Mouse (Mus musculus): ENCODE results near the gene Auts2. TPM values are rescaled to one million over a fixed set of nuclear protein-coding genes. Genes with fewer than 3 reads are reported as not detected.

Gene Auts2
- polyA plus RNA-seq, 1 experiment from 2014 or later: 45.3 TPM

DNA sequence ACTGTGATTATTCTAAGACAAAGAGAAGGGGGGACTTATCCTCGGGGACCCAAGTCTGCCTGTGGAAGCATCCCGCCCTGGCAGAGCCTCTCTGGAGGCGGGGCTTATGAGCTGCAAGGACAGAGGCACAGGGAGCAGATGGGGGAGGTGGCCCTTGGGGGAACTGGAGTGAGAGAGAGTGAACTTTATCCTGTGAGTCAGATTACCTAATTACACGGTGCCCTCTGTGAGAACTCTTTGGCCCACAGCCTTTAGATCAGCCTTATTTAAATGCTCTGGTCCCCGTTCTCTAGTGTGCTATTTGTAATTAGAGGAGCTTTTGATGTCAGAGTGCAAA lies 809.9 kb downstream of the Auts2 start:
- Histone ChIP-seq H3K27me3 (no peaks in the 10 kb centered on the region), H3K4me1 (peaks cover 29% of the 10 kb centered on the region), H3K4me2 (replicated peaks) (no peak overlapping the region), H3K9me3 (replicated peaks) (no peaks in the 10 kb centered on the region), H3K27ac (replicated peaks) (no peak overlapping the region), H3K36me3 (no peaks in the 10 kb centered on the region), H3K9ac (no peak overlapping the region), H3K4me3 (replicated peaks) (no peak overlapping the region)
- 12% methylated on average over 5 of the region's 5 CpGs for WGBS
- peak; percentile 79 for ATAC-seq (ENCODE audit: insufficient number of reproducible peaks, low FRiP score, low TSS enrichment, low read depth)

GRCm38 (mm10) chr5:131732631-131733323 lies 810.4 kb downstream of the Auts2 start:
- ATAC-seq (ENCODE audit: insufficient number of reproducible peaks, low FRiP score, low TSS enrichment, low read depth): peak; percentile 11; the same call in 1 of the 2 replicates
- H3K4me1 ChIP-seq: peaks cover 25% of the 10 kb centered on the region
- no peak overlapping the region for H3K4me3 ChIP-seq (replicated peaks)
- no peaks in the 10 kb centered on the region for H3K9me3 ChIP-seq (replicated peaks)
- no peaks in the 10 kb centered on the region for H3K36me3 ChIP-seq
- H3K9ac ChIP-seq: no peak overlapping the region
- H3K27ac ChIP-seq (replicated peaks): no peak overlapping the region
- H3K4me2 ChIP-seq (replicated peaks): no peak overlapping the region
- WGBS: 45% methylated on average over 7 of the region's 7 CpGs
- no peaks in the 10 kb centered on the region for H3K27me3 ChIP-seq

- 89% methylated on average over 4 of the region's 4 CpGs for WGBS
- Histone ChIP-seq H3K27me3 (no peaks in the 10 kb centered on the region), H3K9ac (no peak overlapping the region), H3K4me1 (peaks cover 9% of the 10 kb centered on the region), H3K27ac (replicated peaks) (no peak overlapping the region), H3K4me3 (replicated peaks) (no peak overlapping the region), H3K4me2 (replicated peaks) (no peak overlapping the region), H3K9me3 (replicated peaks) (no peaks in the 10 kb centered on the region), H3K36me3 (no peaks in the 10 kb centered on the region)
- ATAC-seq (ENCODE audit: insufficient number of reproducible peaks, low FRiP score, low TSS enrichment, low read depth): no peak
Measured at GRCm38 (mm10) chr5:131729456-131729855, 813.7 kb downstream of the Auts2 start.

GRCm38 (mm10) chr5:131727909-131728308 lies 815.2 kb downstream of the Auts2 start:
- Histone ChIP-seq H3K4me2 (replicated peaks) (no peak overlapping the region), H3K9ac (no peak overlapping the region), H3K27ac (replicated peaks) (no peak overlapping the region), H3K4me1 (peaks cover under 1% of the 10 kb centered on the region), H3K27me3 (no peaks in the 10 kb centered on the region), H3K4me3 (replicated peaks) (no peak overlapping the region), H3K9me3 (replicated peaks) (no peaks in the 10 kb centered on the region), H3K36me3 (no peaks in the 10 kb centered on the region)
- 83% methylated on average over 4 of the region's 4 CpGs for WGBS
- ATAC-seq (ENCODE audit: insufficient number of reproducible peaks, low FRiP score, low TSS enrichment, low read depth): no peak

GRCm38 (mm10) chr5:131724508-131724907 lies 818.6 kb downstream of the Auts2 start:
- Histone ChIP-seq H3K9ac (no peak overlapping the region), H3K36me3 (no peaks in the 10 kb centered on the region), H3K4me2 (replicated peaks) (no peak overlapping the region), H3K9me3 (replicated peaks) (no peaks in the 10 kb centered on the region), H3K4me3 (replicated peaks) (no peak overlapping the region), H3K27me3 (no peaks in the 10 kb centered on the region), H3K27ac (replicated peaks) (no peak overlapping the region), H3K4me1 (no peaks in the 10 kb centered on the region)
- 91% methylated on average over 1 of the region's 1 CpGs for WGBS
- ATAC-seq (ENCODE audit: insufficient number of reproducible peaks, low FRiP score, low TSS enrichment, low read depth): no peak

GRCm38 (mm10) chr5:131722791-131723190 lies 820.4 kb downstream of the Auts2 start:
- Histone ChIP-seq H3K4me3 (replicated peaks) (no peak overlapping the region), H3K27ac (replicated peaks) (no peak overlapping the region), H3K4me2 (replicated peaks) (no peak overlapping the region), H3K9me3 (replicated peaks) (no peaks in the 10 kb centered on the region), H3K4me1 (no peaks in the 10 kb centered on the region), H3K36me3 (no peaks in the 10 kb centered on the region), H3K27me3 (no peaks in the 10 kb centered on the region), H3K9ac (no peak overlapping the region)
- ATAC-seq (ENCODE audit: insufficient number of reproducible peaks, low FRiP score, low TSS enrichment, low read depth): no peak
- WGBS: 65% methylated on average over 6 of the region's 6 CpGs

GRCm38 (mm10) chr5:131722361-131722760 lies 820.8 kb downstream of the Auts2 start:
- Histone ChIP-seq H3K27me3 (no peaks in the 10 kb centered on the region), H3K4me2 (replicated peaks) (no peak overlapping the region), H3K9me3 (replicated peaks) (no peaks in the 10 kb centered on the region), H3K36me3 (no peaks in the 10 kb centered on the region), H3K4me3 (replicated peaks) (no peak overlapping the region), H3K9ac (no peak overlapping the region), H3K4me1 (no peaks in the 10 kb centered on the region), H3K27ac (replicated peaks) (no peak overlapping the region)
- no peak for ATAC-seq (ENCODE audit: insufficient number of reproducible peaks, low FRiP score, low TSS enrichment, low read depth)
- WGBS: 46% methylated on average over 4 of the region's 4 CpGs

DNA sequence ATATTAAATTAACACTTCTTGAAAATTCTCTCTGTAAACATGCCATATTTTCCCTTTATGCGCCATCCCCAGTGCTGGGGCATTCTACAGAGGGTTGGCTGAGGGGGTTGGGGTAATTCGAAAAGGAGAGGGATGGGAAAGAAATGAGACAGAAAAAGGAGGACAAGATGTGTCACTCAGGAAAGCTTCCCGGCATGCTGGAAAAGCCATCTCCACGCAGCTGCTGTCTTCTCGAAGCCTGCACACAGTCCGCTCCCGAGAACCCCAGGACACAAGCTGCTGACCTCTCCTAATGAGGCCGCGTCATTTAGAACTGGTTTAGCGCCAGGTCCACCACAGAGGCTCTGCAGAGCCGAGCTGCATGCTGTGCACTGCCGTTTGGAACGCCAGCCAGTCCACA lies 825.1 kb downstream of the Auts2 start:
- no peak for ATAC-seq (ENCODE audit: insufficient number of reproducible peaks, low FRiP score, low TSS enrichment, low read depth)
- Histone ChIP-seq H3K4me1 (no peaks in the 10 kb centered on the region), H3K27ac (replicated peaks) (no peak overlapping the region), H3K9me3 (replicated peaks) (no peaks in the 10 kb centered on the region), H3K27me3 (no peaks in the 10 kb centered on the region), H3K4me2 (replicated peaks) (no peak overlapping the region), H3K36me3 (peaks cover 12% of the 10 kb centered on the region; the same call in 1 of the 2 replicates), H3K9ac (no peak overlapping the region), H3K4me3 (replicated peaks) (no peak overlapping the region)
- WGBS: 70% methylated on average over 13 of the region's 13 CpGs

DNA sequence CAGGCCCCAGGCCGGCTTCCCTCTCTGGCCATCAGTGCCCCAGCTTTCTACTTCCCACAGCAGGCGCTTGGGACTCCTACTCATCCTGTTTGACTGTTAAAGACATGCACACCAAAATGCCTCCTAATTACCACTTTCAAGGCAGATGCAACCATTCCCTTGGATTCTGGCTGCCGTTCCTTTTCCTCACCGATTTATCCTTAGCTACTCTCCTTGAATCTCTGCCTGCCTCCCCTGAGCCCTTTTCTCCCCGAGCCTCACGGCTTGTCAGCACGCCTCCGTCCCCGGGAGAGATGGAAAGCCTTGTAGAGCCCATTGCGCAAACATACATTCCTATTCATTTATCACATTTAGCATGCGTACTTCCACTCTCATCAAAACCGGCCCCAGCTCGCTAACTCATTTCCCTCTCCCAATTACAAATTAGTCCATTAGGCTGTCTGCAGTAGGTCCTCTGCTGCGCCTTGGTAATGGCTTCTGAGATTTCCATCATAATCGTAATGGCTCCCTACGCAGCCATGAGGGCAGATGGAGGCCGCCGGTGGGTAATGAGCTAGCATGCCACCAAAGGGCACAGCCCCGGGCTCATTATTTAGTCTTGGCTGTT lies 825.7 kb downstream of the Auts2 start:
- ATAC-seq (ENCODE audit: insufficient number of reproducible peaks, low FRiP score, low TSS enrichment, low read depth): no peak
- Histone ChIP-seq H3K9me3 (replicated peaks) (no peaks in the 10 kb centered on the region), H3K4me3 (replicated peaks) (no peak overlapping the region), H3K27ac (replicated peaks) (no peak overlapping the region), H3K4me2 (replicated peaks) (no peak overlapping the region), H3K27me3 (no peaks in the 10 kb centered on the region), H3K4me1 (no peaks in the 10 kb centered on the region), H3K9ac (no peak overlapping the region), H3K36me3 (peaks cover 12% of the 10 kb centered on the region; the same call in 1 of the 2 replicates)
- 74% methylated on average over 19 of the region's 19 CpGs for WGBS

DNA sequence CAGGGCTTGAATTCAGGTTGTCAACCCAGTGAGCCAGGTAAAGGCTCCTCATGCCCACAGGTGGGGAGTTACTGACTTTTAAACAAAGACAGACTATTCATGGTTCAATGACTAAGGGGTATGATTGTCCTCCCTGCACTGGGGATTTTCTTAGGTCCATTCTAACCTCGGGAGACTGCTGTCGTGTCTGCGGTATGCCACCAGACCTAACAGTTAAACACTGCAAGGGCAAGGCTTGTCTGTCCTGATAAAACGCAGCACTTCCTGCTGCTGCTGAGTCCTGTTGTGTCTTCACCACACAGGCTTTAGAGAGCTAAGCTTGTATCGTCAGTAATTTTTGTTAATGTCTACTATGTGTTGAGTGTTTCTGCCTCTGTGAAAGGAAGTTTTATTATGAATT lies 828.2 kb downstream of the Auts2 start:
- H3K27me3 ChIP-seq: no peaks in the 10 kb centered on the region
- WGBS: 88% methylated on average over 5 of the region's 5 CpGs

DNA sequence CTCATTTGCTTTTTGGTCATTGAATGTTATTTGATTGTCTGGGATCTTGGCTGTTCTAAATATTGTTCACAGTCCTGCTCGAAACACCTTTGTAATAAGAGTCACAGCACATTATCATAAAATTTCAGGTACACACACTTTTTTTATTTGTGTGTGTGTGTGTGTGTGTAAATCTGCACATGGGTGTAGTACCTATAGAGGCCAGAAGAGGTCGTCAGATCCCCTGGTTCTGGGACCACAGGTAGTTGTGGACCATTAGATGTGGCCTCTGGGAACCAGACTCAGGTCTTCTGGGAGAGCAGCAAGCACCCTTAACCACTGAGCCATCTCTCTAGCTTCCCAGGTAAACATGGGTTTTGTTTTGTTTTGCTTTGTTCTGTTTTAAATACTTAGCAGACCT lies 830.7 kb downstream of the Auts2 start:
- Histone ChIP-seq H3K4me3 (replicated peaks) (no peak overlapping the region), H3K4me1 (peaks cover 3% of the 10 kb centered on the region; the same call in 1 of the 2 replicates), H3K27me3 (no peaks in the 10 kb centered on the region), H3K27ac (replicated peaks) (no peak overlapping the region), H3K36me3 (peaks cover 12% of the 10 kb centered on the region; the same call in 1 of the 2 replicates), H3K9me3 (replicated peaks) (no peaks in the 10 kb centered on the region), H3K9ac (no peak overlapping the region), H3K4me2 (replicated peaks) (no peak overlapping the region)
- ATAC-seq (ENCODE audit: insufficient number of reproducible peaks, low FRiP score, low TSS enrichment, low read depth): no peak
- 85% methylated on average over 2 of the region's 2 CpGs for WGBS

More for the DNA sequence above, 828.2 kb downstream of the Auts2 start:
- Histone ChIP-seq H3K27ac (replicated peaks) (no peak overlapping the region), H3K4me2 (replicated peaks) (no peak overlapping the region), H3K4me1 (no peaks in the 10 kb centered on the region), H3K4me3 (replicated peaks) (no peak overlapping the region), H3K36me3 (peaks cover 12% of the 10 kb centered on the region; the same call in 1 of the 2 replicates), H3K9ac (no peak overlapping the region), H3K9me3 (replicated peaks) (no peaks in the 10 kb centered on the region)
- ATAC-seq (ENCODE audit: insufficient number of reproducible peaks, low FRiP score, low TSS enrichment, low read depth): no peak

Data from embryonic facial prominence, embryonic 15.5 days (tissue).